Mouse (Mus musculus): ENCODE measurements around the gene Dusp22.

Dusp22 gene

DNA sequence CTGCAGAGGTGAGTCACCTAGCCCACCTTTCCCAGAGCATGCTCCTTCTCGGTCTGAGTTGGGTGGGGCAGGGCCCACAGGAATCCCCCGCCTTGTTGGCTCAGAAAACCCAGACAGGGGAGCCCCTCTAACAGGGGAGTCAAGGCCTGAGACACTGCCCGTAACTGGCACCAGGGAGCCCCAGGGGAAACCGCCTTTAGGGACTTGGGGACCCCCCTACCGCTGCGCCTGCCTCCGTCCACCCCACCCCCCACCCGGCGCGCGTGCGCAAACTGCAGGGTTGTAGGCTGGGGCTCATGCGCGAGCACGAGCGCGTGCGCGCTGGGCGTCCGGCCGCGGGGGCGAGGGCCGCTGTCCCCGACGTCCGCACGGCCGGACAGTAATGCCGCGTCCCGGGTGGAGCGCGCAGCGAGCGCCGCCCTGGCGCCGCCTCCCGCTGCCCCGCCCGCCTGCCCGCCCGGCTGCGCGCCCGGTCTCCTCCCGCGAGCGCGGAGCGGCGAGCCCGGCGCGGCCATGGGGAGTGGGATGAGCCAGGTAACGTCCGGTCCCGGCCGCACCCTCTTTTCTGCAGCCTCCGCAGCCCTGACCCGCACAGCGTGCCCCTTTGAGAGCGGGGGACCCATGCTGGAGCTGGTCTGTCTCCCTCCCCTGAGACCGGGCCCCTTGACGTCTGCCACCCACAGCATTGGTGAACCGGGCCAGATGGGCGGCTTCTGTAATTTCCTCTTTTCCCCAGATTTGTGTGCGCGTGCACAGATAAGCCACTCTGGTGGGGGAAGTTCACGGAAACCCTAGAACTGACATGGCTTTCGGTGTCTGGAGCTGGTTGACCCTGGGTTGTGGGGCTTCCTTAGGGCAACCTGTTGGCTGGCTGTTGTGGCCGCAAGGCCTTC, at the start of gene Dusp22:
Gene Dusp22, plus strand, starts transcription at position 387 of the 893 bp plus-strand sequence.
- peak; percentile 72 to 84 for DNase-seq (ENCODE audit: low spot score in 2 of 2)

GRCm38 (mm10) chr13:30612079-30612794, 47.6 kb upstream of the Dusp22 start:
- DNase-seq (ENCODE audit: low spot score in 2 of 2): peak in 1 of 2 experiments; percentile 55

DNA sequence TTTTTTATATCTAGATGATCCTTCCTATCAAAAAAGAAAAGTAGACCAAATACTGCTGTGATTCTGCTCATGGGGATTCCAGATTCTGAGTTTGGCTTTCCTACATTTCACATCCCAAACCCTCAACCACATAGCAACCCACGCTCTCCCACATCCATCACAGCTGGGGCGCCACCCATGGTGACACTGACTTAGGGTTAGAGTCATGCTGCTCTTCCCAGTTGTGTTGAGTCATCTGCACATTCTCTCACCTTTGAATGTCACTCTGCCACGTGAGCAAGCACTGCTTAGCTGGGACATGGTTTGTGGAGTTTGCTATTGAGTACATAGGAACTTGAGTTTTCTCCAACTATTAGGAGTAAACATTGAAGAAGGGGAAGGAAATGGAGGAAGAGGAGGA, 40.1 kb upstream of the Dusp22 start:
- peak in 1 of 2 experiments; percentile 46 for DNase-seq (ENCODE audit: low spot score in 2 of 2)

- DNase-seq (ENCODE audit: low spot score in 2 of 2): no peak
These were observed 31.4 kb upstream of the Dusp22 start for GRCm38 (mm10) chr13:30628195-30629048.

GRCm38 (mm10) chr13:30629794-30630410, 29.9 kb upstream of the Dusp22 start:
- DNase-seq (ENCODE audit: low spot score in 2 of 2): no peak

DNA sequence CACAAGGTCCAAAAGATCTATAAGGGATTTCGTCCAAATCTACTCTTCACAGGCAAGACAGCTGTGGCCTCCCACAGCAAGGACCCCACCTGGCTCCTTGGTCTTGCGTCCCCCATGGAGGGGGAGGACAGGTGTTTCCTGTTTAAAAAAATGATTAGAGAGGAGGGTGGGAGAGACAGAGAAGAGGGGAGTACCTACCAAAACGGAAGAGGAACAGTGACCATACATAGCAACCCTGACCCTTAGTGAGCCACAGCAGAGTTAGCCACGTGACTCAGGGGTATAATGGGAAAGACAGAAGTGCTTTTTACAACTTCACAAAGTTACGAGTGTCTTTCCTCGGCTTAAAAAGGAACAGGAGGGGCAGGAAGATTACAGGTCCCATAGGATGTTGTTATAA, 26.8 kb upstream of the Dusp22 start:
- DNase-seq (ENCODE audit: low spot score in 2 of 2): no peak

GRCm38 (mm10) chr13:30636453-30636852, 23.3 kb upstream of the Dusp22 start:
- no peak for DNase-seq (ENCODE audit: low spot score in 2 of 2)

- no peak for DNase-seq (ENCODE audit: low spot score in 2 of 2)
These were observed 21.3 kb upstream of the Dusp22 start for GRCm38 (mm10) chr13:30638378-30639115.

- DNase-seq (ENCODE audit: low spot score in 2 of 2): no peak
These were observed 17.7 kb upstream of the Dusp22 start for GRCm38 (mm10) chr13:30642053-30642452.

DNA sequence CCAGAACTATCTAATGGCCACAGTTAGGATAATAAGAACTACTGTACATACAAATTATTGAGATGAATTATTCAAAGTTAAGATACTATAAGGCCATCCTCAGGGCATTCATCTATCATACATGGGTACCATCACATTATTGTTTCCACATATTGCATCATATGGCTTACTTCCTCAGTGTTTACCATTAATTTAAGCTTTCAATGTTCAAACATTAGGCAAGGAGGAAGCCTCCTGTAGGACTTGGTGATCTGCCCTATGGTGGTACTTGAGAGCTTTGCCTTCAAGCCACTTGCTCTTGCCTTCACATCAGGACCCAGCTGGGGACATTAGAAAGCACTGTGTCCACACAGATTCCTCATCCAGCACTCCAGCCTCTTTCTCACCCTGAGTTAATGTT, 11.3 kb upstream of the Dusp22 start:
- no peak for DNase-seq (ENCODE audit: low spot score in 2 of 2)

- DNase-seq (ENCODE audit: low spot score in 2 of 2): peak in 1 of 2 experiments; percentile 34
These were observed 10.6 kb upstream of the Dusp22 start for GRCm38 (mm10) chr13:30649197-30649596.

DNA sequence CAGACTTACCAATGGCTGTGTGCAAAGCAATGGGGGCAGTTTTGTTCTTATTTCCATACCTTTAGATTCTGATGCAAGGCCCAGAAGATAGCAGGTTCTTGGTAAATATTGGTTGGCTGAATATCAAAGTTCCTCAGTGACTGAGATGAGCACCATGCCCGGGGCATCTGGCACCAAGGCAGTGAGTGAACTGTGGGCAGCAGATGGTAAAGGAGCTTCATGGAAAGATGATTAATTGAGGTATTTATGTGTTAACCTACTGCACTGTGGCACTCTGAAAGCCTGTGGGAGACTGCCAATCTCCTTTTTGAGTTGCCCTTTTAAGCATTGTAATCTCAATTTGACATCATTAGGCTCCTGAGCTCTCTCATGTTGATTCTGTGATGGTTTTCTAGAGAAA, 9.1 kb upstream of the Dusp22 start:
- no peak for DNase-seq (ENCODE audit: low spot score in 2 of 2)

- DNase-seq (ENCODE audit: low spot score in 2 of 2): no peak
These were observed 6.7 kb upstream of the Dusp22 start for GRCm38 (mm10) chr13:30653051-30653450.

GRCm38 (mm10) chr13:30654463-30654862, 5.3 kb upstream of the Dusp22 start:
- no peak for DNase-seq (ENCODE audit: low spot score in 2 of 2)

- DNase-seq (ENCODE audit: low spot score in 2 of 2): no peak
These were observed 2.9 kb upstream of the Dusp22 start for GRCm38 (mm10) chr13:30656909-30657308.

DNA sequence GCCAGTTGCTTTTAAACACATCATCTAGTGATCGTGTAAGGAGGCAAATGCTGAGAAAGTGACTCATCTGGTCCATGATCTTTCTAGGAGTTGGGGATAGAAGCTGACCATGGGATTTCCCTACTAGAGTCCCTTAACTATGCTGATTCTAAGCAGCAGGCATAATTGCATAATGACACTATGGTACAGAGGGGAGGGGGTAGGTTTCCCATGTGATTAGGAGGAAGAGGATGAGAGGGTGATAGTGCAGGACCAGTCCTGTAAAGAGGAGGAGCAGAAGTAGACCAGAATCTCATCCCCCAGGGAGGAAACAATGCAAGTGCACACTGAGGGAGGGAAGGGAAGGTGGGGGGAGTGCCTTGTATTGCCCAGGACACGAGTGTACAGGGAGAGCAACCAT, 2.0 kb upstream of the Dusp22 start:
- no peak for DNase-seq (ENCODE audit: low spot score in 2 of 2)

DNA sequence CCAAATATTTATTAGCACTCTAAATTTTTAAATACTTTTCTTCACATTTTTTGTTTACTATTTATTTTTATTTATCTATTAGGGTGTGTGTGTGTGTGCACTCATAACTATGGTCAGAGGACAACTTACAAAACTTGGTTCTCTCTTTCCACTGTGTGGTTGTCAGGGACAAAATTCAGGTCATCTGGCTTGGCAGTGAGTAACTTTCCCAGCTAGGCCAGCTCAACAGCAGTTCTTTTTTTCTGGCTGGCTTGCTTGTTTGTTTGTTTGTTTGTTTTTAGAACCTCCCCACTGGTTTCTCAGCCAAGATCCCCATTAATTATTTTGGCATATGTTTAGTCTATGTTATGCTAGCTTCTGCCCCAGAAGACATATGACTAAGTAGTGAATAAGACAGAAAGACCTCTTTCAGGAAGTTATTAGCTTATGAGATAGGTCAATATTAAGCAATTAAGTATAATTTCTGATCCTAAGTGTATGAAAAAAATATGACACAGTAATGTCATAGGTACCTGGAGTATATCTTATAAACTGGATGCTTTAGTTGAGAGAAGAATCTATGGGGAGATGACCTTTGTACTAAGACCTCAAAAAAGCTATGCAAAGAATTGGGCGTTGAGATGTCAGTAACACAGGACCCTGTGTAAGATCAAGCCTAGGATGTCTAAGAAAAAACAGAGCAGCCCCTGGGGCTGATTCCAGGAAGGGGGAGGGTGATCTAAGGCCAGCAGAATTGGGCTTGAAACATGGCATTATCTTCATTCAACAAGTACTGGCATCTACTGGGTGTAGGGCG, 1.4 kb upstream of the Dusp22 start:
- no peak for DNase-seq (ENCODE audit: low spot score in 2 of 2)

GRCm38 (mm10) chr13:30665261-30665660, 5.5 kb downstream of the Dusp22 start:
- no peak for DNase-seq (ENCODE audit: low spot score in 2 of 2)

GRCm38 (mm10) chr13:30666537-30666936, 6.7 kb downstream of the Dusp22 start:
- no peak for DNase-seq (ENCODE audit: low spot score in 2 of 2)

DNA sequence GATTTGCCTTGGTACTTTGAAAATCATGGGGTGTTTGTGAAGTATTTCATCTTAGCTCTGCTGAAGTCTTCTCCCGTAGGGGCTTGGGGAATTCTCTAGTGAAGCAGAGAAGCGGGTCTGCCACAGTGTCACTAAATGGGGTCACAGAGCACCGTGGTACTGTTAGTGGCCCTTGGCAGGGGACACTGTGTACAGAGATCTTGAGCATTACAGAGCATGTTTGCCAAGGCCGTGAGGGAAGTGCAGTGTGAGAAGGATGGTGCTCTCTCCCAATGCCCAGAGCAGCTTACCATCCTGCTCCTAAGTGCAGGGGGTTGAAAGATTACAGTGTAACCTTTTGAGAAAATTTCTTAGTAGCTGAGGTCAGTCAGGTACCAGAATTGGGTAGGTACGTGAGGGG, 8.5 kb downstream of the Dusp22 start:
- DNase-seq (ENCODE audit: low spot score in 2 of 2): no peak

Data from spleen, postnatal 4 days (tissue).